Mouse (Mus musculus): Measurements from ENCODE around the gene Mgat5. TPM values are rescaled to one million over a fixed set of nuclear protein-coding genes. Genes with fewer than 3 reads are reported as not detected.

Mgat5 gene
- polyA plus RNA-seq, 1 experiment from 2014 or later = 4.6 TPM

DNA sequence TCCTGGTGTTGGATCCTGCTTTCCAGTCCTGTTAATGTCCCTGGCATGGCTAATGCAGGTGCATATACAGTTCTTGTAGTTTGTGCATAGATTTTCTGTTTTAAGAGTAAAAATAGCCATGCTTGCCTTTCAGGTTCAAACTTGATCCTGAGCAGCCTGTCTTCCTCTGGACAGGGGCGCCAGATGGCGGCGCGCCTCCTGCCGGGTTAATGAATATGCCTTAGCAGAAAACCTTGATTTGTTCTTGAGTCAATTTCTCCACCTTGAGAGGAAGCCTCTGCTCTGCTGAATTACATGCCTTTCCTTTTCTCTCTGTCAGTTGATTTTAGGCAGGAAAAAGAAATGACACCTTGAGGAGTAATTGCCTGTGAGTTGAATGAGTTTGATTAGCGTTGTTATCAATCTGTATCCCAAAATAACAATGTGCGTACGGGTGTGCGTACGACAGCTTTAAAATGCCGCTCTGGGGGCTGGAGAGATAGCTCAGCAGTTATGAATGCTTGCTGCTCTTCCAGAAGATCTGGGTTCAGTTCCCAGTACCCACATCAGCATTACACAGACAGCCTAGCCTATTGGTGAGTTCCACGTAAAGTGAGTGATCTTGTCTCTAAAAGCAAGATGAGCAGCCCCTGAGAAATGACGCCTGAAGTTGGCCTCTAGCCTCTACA lies 57.5 kb downstream of the Mgat5 start:
- DNase-seq (ENCODE audit: low spot score) (no peak), ATAC-seq (replicated peaks; ENCODE audit: low FRiP score, low read depth) (no peak)
- Histone ChIP-seq H3K9ac (ENCODE audit: low read depth, low read length) (no peak overlapping the region), H3K4me2 (ENCODE audit: low read length) (no peak overlapping the region), H3K36me3 (ENCODE audit: insufficient read depth, low read length) (no peaks in the 10 kb centered on the region), H3K4me3 (replicated peaks; ENCODE audit: low read depth, low read length) (no peak overlapping the region), H3K9me3 (replicated peaks; ENCODE audit: low read length) (no peaks in the 10 kb centered on the region), H3K27me3 (ENCODE audit: insufficient read depth, low read length) (no peaks in the 10 kb centered on the region), H3K27ac (peak overlapping the region; percentile 51), H3K4me1 (replicated peaks; ENCODE audit: insufficient read depth, low read length) (no peaks in the 10 kb centered on the region)
- WGBS = 73% methylated on average over 13 of the region's 13 CpGs
- peak; percentile 44 for TF ChIP-seq CTCF (IDR thresholded peaks at IDR 0.05; ENCODE audit: low read depth)

DNA sequence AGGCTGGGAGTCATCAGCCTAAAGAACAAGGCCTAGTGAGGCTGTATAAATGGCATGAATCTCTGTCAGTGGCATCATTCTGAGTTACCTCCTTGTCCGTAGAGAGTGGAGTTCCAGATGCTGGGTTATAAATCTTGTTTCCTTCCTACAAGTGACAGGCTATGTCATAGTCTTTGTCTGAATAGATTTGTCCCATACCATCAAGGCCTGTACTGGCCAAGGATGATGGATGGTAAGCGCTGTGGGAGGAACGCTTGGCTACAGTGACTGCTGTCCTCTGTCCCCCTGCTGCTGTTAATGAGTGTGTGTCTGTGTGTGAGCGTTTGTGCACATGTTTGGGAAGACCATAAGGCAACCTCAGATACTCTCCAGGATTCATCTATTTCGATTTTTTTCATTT lies 63.2 kb downstream of the Mgat5 start:
- no peaks in the 10 kb centered on the region for H3K27me3 ChIP-seq (ENCODE audit: insufficient read depth, low read length)
- ATAC-seq (replicated peaks; ENCODE audit: low FRiP score, low read depth) (no peak), DNase-seq (ENCODE audit: low spot score) (no peak)
- H3K4me1 ChIP-seq (replicated peaks; ENCODE audit: insufficient read depth, low read length) = no peaks in the 10 kb centered on the region
- no peaks in the 10 kb centered on the region for H3K36me3 ChIP-seq (ENCODE audit: insufficient read depth, low read length)
- H3K9me3 ChIP-seq (replicated peaks; ENCODE audit: low read length) = no peaks in the 10 kb centered on the region
- no peak overlapping the region for H3K27ac ChIP-seq
- no peak overlapping the region for H3K4me2 ChIP-seq (ENCODE audit: low read length)
- WGBS = 79% methylated on average over 5 of the region's 5 CpGs
- TF ChIP-seq CTCF (IDR thresholded peaks at IDR 0.05; ENCODE audit: low read depth) = no peak
- H3K9ac ChIP-seq (ENCODE audit: low read depth, low read length) = no peak overlapping the region
- no peak overlapping the region for H3K4me3 ChIP-seq (replicated peaks; ENCODE audit: low read depth, low read length)

DNA sequence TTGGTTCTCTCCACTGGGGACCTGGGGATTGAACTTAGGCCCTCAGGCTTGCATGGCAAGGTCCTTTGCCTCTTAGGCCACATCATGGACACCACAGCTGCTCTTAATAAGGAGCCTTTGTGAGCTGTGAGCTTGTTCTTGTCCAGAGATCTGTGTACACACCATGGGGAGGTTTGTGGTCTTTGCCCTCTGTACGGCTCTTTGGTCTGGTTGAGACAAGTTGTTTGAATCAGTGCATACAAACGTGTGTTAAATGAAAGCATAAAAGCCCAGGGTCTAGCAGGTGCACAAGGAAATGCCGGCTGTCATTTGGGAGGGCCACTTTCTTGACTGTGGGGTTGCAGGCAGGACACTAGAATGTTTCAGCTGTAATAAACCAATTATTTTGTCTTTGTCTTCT lies 64.5 kb downstream of the Mgat5 start:
- WGBS = 78% methylated on average over 3 of the region's 3 CpGs
- Histone ChIP-seq H3K9me3 (replicated peaks; ENCODE audit: low read length) (no peaks in the 10 kb centered on the region), H3K9ac (ENCODE audit: low read depth, low read length) (no peak overlapping the region), H3K27me3 (ENCODE audit: insufficient read depth, low read length) (no peaks in the 10 kb centered on the region), H3K4me2 (ENCODE audit: low read length) (no peak overlapping the region), H3K4me3 (replicated peaks; ENCODE audit: low read depth, low read length) (no peak overlapping the region), H3K4me1 (replicated peaks; ENCODE audit: insufficient read depth, low read length) (no peaks in the 10 kb centered on the region), H3K27ac (no peak overlapping the region), H3K36me3 (ENCODE audit: insufficient read depth, low read length) (no peaks in the 10 kb centered on the region)
- DNase-seq (ENCODE audit: low spot score) = no peak
- no peak for TF ChIP-seq CTCF (IDR thresholded peaks at IDR 0.05; ENCODE audit: low read depth)
- no peak for ATAC-seq (replicated peaks; ENCODE audit: low FRiP score, low read depth)

DNA sequence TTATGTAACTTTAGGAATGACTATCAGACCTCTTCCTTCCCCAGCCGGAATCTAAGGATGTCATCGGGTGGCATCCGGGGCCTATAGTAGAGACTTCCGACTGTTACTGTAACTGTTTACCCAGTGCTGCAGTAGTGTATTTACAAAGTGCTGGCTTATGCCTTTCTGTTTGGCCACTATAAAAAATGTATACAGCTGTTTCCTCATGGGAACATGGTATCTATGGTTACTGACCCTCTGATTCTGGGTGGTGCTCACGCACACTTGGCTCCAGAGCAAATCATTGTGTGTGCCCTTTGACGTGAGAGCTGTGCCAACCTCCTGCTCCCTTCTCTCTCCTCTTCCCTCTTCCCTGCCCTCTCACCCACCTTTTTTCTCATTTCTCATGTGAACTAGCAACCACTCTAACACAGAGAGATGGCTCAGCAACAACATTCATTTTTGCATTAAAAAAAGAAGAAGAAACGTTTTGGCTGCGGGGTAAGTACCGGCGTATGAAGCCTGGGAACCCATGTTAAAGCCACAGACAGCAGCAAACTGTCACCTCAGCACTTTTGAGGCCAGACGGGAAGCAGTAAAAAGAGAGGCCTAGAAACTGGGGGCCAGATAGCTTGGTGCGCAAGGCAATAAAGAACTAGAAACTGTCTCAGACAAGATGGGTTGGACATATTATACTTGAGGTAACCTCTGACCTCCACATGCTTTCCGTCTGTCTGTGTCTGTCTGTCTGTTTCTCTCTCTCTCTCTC lies 65.6 kb downstream of the Mgat5 start:
- WGBS = 62% methylated on average over 13 of the region's 13 CpGs
- Histone ChIP-seq H3K9ac (ENCODE audit: low read depth, low read length) (no peak overlapping the region), H3K9me3 (replicated peaks; ENCODE audit: low read length) (no peaks in the 10 kb centered on the region), H3K4me2 (ENCODE audit: low read length) (no peak overlapping the region), H3K4me1 (replicated peaks; ENCODE audit: insufficient read depth, low read length) (no peaks in the 10 kb centered on the region), H3K36me3 (ENCODE audit: insufficient read depth, low read length) (no peaks in the 10 kb centered on the region), H3K27me3 (ENCODE audit: insufficient read depth, low read length) (no peaks in the 10 kb centered on the region), H3K27ac (no peak overlapping the region), H3K4me3 (replicated peaks; ENCODE audit: low read depth, low read length) (no peak overlapping the region)
- no peak for TF ChIP-seq CTCF (IDR thresholded peaks at IDR 0.05; ENCODE audit: low read depth)
- ATAC-seq (replicated peaks; ENCODE audit: low FRiP score, low read depth) = no peak
- peak; percentile 19 for DNase-seq (ENCODE audit: low spot score)

DNA sequence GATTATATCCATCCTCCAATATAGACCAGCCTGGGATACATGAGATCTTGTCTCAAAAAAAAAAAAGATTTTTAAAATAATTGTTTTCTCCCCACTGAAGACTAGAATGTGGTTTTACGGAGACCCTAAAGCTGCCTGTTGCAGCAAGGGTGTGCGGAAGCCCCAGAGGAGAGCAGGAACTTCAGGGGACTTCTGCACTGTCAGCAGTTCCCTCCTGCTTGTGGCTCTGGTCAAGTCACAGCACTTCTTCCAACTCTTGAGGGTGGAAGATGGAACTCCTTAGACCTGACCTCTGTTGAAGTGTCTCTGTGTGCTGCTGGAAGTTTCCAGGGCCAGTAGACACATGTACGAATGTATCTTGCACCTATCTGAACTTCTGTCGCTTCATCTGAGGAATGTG lies 66.3 kb downstream of the Mgat5 start:
- TF ChIP-seq CTCF (IDR thresholded peaks at IDR 0.05; ENCODE audit: low read depth) = no peak
- H3K36me3 ChIP-seq (ENCODE audit: insufficient read depth, low read length) = no peaks in the 10 kb centered on the region
- H3K4me3 ChIP-seq (replicated peaks; ENCODE audit: low read depth, low read length) = no peak overlapping the region
- no peak overlapping the region for H3K27ac ChIP-seq
- ATAC-seq (replicated peaks; ENCODE audit: low FRiP score, low read depth) (no peak), DNase-seq (ENCODE audit: low spot score) (no peak)
- no peaks in the 10 kb centered on the region for H3K27me3 ChIP-seq (ENCODE audit: insufficient read depth, low read length)
- no peaks in the 10 kb centered on the region for H3K4me1 ChIP-seq (replicated peaks; ENCODE audit: insufficient read depth, low read length)
- 90% methylated on average over 4 of the region's 4 CpGs for WGBS
- no peak overlapping the region for H3K9ac ChIP-seq (ENCODE audit: low read depth, low read length)
- H3K4me2 ChIP-seq (ENCODE audit: low read length) = no peak overlapping the region
- no peaks in the 10 kb centered on the region for H3K9me3 ChIP-seq (replicated peaks; ENCODE audit: low read length)

DNA sequence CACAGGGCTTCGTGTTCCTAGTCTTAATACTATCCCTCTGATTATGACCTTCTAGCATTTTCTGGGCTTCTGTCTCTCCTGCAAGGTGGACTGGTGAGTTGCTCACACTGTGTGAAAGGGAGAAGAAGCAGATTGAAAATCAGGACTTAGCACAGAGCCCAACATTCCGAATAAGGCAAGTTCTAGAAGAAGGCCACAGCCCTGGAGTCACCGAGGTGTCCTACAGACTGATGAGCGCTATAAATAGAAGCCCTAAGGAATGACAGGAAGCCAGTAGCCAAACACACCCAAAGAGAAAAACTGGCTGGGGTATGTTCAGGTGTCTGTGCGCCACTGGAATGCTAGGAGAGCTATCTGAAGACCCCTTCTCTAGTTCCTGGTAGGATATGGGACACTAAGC lies 68.5 kb downstream of the Mgat5 start:
- ATAC-seq (replicated peaks; ENCODE audit: low FRiP score, low read depth) (no peak), DNase-seq (ENCODE audit: low spot score) (no peak)
- no peak for TF ChIP-seq CTCF (IDR thresholded peaks at IDR 0.05; ENCODE audit: low read depth)
- 79% methylated on average over 5 of the region's 5 CpGs for WGBS
- Histone ChIP-seq H3K27me3 (ENCODE audit: insufficient read depth, low read length) (no peaks in the 10 kb centered on the region), H3K27ac (no peak overlapping the region), H3K36me3 (ENCODE audit: insufficient read depth, low read length) (no peaks in the 10 kb centered on the region), H3K4me1 (replicated peaks; ENCODE audit: insufficient read depth, low read length) (no peaks in the 10 kb centered on the region), H3K4me3 (replicated peaks; ENCODE audit: low read depth, low read length) (no peak overlapping the region), H3K4me2 (ENCODE audit: low read length) (no peak overlapping the region), H3K9ac (ENCODE audit: low read depth, low read length) (no peak overlapping the region), H3K9me3 (replicated peaks; ENCODE audit: low read length) (no peaks in the 10 kb centered on the region)
